Mouse (Mus musculus) cerebellum, adult 2 months (tissue): ENCODE results near the gene Npvf.

ENCODE experiments used
- CTCF ChIP-seq: fragments of 200-500 bp; IDR thresholded peaks from 2 replicates; pipeline ENCODE4 v1.5.1; 2011; ENCODE audit warnings: low read depth, mild to moderate bottlenecking, control low read depth, low read length, moderate library complexity, borderline replicate concordance; ENCODE audit not compliant: insufficient read depth
- POLR2A ChIP-seq: fragments of 200-500 bp; IDR thresholded peaks from 2 replicates; pipeline ENCODE4 v1.6.1; 2011; ENCODE audit warnings: low read length, control low read depth, borderline replicate concordance; ENCODE audit not compliant: insufficient read depth

- TF ChIP-seq POLR2A (no peak), CTCF (no peak)
Observed at GRCm38 (mm10) chr6:50671191-50671590, 17.0 kb upstream of the Npvf start.
